Mouse (Mus musculus) gastrocnemius, postnatal 36 days (tissue): ENCODE measurements around the gene Tyro3. TPM values are rescaled to one million over a fixed set of nuclear protein-coding genes. Genes with fewer than 3 reads are reported as not detected.

Experiments
- DNase-seq, 2 experiments: peaks; one replicate each; pipeline ENCODE4 v3.0.0; 2022
- intact Hi-C: fragments of 180-260 bp; cut with DNase I; formaldehyde crosslinking; loops from one replicate; pipeline ENCODE4 v1.15.1; 2025
- long read RNA-seq, 2 experiments: library from polyadenylated mRNA; stranded (forward); transcript quantifications; one replicate each; pipeline ENCODE4 v2.0.0; 2021
- total RNA-seq, 2 experiments: library from RNA; stranded (reverse); gene quantifications; 2 replicates each; pipeline ENCODE4 v1.2.3; 2021

Tyro3 gene
- total RNA-seq, result under 1 TPM; 0.57 to 0.74 TPM
- long read RNA-seq, experiment 1, result 0 reads
- long read RNA-seq, experiment 2, result 0 reads

DNA sequence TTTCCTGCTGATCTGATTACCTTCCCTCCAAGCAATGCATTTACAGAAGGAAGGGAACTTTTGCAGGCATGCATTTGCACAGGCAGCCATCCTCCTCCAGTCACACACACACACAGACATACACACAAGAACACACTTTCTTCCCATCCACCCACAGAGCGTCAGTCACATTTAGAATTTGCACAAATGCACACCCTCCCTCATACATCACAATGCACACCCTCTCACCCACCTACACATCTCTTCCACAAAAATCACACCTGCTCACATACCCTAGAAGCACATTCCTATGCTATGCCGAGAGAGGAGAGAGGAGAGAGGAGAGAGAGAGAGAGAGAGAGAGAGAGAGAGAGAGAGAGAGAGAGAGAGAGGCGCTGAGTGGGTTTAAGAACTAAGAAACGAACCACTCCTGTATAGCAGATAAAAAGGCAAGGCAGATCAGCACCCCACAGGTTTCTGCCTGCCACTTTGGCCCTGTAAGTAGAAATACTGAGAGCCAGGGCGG, at the start of gene Tyro3:
Gene Tyro3, plus strand, starts transcription at position 455 of the 505 bp plus-strand sequence.
- DNase-seq, result no peak
- intact Hi-C loops, result no loop called here

DNA sequence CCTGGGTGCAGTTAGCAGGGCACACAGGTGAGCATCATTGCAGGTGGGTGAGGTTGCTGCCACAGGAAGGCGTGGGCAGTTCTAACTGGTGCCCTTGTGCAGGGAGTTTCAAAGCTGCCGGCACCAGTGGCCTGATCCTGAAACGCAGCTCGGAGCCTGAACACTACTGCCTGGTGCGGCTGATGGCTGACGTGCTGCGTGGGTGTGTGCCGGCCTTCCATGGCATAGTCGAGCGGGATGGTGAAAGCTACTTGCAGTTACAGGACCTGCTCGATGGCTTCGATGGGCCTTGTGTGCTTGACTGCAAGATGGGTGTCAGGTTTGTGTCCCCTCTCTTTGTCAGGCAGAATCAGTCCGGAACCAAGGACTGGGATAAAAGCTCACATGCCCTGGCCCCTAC, 48.3 kb upstream of the Tyro3 start:
- intact Hi-C loops, result no loop called here
- no peak for DNase-seq

DNA sequence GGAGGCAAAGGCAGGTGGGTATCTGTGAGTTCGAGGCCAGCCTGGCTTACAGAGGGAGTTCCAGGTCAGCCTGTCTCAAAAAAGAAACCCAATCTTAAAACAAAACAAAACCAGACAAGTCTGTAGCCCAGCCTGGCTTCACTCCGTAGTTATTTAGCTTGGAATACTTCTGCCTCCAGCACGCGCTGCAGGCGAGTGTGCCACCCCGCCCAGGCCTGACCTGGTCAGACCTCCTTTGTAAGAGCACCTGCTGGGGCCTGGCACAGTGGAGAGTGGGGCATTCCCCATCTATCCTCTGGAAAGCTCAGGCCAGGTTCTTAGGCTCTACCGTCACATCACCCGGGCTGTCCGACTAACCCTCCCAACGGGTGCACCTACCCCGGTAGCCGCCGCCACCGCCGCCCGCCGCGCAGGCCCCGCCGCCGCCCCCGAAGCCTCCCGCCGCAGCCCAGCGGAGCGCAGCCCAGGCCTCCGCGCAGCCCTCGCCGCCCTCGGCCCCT, 39.9 kb upstream of the Tyro3 start:
- no peak for DNase-seq
- intact Hi-C loops, result no loop called here

- DNase-seq, result no peak
- intact Hi-C loops, result no loop called here
These were observed 39.3 kb upstream of the Tyro3 start for GRCm38 (mm10) chr2:119758101-119758843.

GRCm38 (mm10) chr2:119758844-119759835, 38.4 kb upstream of the Tyro3 start:
- DNase-seq, result no peak
- intact Hi-C loops, result no loop called here

GRCm38 (mm10) chr2:119760251-119760650, 37.3 kb upstream of the Tyro3 start, which contains the start of gene Ltk:
Gene Ltk, minus strand, starts transcription at chr2:119760431.
- DNase-seq, result no peak
- intact Hi-C loops, result no loop called here

GRCm38 (mm10) chr2:119762276-119762675, 35.3 kb upstream of the Tyro3 start:
- DNase-seq, result no peak
- intact Hi-C loops, result no loop called here

- intact Hi-C loops, result no loop called here
- DNase-seq, result no peak
These were observed 33.6 kb upstream of the Tyro3 start for GRCm38 (mm10) chr2:119763924-119764323.

DNA sequence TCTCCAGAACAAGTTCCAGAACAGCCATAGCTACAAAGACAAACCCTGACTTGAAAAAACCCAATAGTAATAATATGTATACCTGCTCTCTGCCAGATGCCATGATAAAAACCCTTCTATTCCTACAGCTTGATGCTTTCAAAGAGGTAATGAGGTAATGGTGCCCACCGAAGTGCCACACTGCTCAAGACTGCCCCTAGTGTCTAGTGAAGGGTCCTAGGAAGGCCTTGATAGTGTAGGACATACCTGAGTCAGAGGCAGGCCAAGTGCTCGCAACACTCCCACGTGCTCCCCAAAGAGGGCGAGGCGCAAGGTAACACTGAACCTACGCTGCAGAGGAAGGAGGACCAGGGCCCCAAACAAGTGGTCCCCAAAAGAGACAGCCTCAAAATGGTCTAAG, 30.3 kb upstream of the Tyro3 start:
- DNase-seq, result no peak
- intact Hi-C loops, result no loop called here

GRCm38 (mm10) chr2:119787206-119787883, 10.2 kb upstream of the Tyro3 start, which contains the start of gene Rpap1:
Gene Rpap1, minus strand, starts transcription at chr2:119787537.
- DNase-seq, result peak; percentile 73 to 74
- intact Hi-C loops, result no loop called here

- no peak for DNase-seq
- intact Hi-C loops, result no loop called here
These were observed 7.5 kb upstream of the Tyro3 start for GRCm38 (mm10) chr2:119789996-119790395.

- intact Hi-C loops, result no loop called here
- peak; percentile 38 to 58 for DNase-seq
These were observed 854 bp downstream of the Tyro3 start for GRCm38 (mm10) chr2:119798246-119798927.

DNA sequence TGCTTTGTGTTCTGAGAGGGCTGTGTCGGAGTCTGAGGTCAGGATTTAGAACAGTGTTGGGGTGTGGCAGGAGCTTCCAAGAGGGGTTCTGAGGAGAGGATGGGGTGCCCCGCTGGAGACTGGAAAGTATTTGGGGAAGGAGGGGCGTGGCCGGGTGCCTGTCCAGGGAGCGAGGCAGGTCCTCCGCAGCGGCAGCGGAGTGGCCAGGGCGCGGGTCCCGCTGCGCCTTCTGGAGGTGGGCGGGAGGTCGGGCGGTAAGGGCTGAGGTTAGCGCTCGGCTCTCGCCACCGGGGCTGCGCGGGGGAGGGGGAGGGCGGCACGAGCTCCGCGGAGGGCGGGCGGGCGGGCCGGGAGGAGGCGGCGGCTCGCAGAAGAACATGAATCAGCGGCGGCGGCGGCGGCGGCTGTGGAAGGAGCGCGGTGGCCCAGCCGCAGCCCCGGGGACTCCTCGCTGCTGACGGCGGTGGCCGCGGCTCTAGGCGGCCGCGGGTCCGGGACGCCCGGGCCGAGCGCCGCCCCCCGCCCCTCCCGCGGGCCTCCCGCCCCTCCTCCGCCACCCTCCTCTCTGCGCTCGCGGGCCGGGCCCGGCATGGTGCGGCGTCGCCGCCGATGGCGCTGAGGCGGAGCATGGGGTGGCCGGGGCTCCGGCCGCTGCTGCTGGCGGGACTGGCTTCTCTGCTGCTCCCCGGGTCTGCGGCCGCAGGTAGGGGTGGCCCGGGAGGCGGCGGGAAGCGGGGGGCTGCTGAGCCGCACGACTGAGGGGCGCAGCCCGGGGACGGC, 1.8 kb downstream of the Tyro3 start:
- DNase-seq, result peak in 1 of 2 experiments; percentile 24
- intact Hi-C loops, result no loop called here

- no peak for DNase-seq
- intact Hi-C loops, result no loop called here
These were observed 2.5 kb downstream of the Tyro3 start for GRCm38 (mm10) chr2:119799961-119800550.

GRCm38 (mm10) chr2:119800876-119801846, 3.6 kb downstream of the Tyro3 start:
- DNase-seq, result no peak
- intact Hi-C loops, result no loop called here

- DNase-seq, result no peak
- intact Hi-C loops, result no loop called here
These were observed 5.5 kb downstream of the Tyro3 start for GRCm38 (mm10) chr2:119802767-119803617.
